Mouse (Mus musculus) G1E (cell line): ENCODE measurements around the gene Tmem9.

ENCODE experiments used
- CTCF ChIP-seq: IDR thresholded peaks from 2 replicates; pipeline ENCODE4 v1.5.1; 2012; ENCODE audit warnings: low read depth, low read length, inconsistent platforms, mixed read lengths
- GATA1 ChIP-seq: IDR thresholded peaks from 2 replicates; pipeline ENCODE4 v1.6.1; 2012; ENCODE audit warnings: borderline replicate concordance, low read length, inconsistent platforms, mixed read lengths
- GATA2 ChIP-seq: IDR thresholded peaks from 2 replicates; pipeline ENCODE4 v1.6.1; 2012; ENCODE audit warnings: low read depth, low read length, inconsistent platforms, borderline replicate concordance
- POLR2AphosphoS5 ChIP-seq: IDR thresholded peaks from 2 replicates; pipeline ENCODE4 v1.6.1; 2012; ENCODE audit warnings: low read depth, low read length, inconsistent platforms; ENCODE audit not compliant: insufficient replicate concordance
- TAL1 ChIP-seq: conservative IDR thresholded peaks from 2 replicates; pipeline ENCODE4 v1.6.1; 2012; ENCODE audit warnings: low read depth, low read length, inconsistent platforms, mixed read lengths

DNA sequence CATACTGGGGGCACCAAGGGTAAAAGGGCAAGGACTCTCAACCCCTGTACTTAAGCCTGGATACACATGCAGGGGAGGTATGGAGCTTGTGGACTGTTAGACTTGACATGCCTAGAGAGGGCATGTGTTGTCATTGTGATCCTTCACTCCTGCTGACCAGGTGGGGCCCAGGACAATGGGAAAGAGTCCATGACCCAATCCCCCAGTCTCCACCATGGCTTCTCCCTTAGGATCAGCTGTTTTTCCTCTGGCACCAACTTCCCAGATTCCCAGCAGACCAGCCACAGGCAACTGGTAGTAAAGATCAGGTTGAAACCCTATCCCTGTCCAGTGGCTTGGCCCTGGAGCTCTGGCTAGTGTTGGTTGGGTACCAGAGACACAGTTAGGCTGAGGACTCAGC, 18.1 kb upstream of the Tmem9 start:
- TF ChIP-seq GATA1 = no peak
- TF ChIP-seq CTCF = no peak
- TF ChIP-seq GATA2 = no peak
- TF ChIP-seq TAL1 = no peak
- TF ChIP-seq POLR2AphosphoS5 = no peak
